Mouse (Mus musculus): ENCODE data around the gene Dmrta1.
"Not testable (repeated sequence)": the region's sequence is repeated elsewhere in the genome, so short reads cannot be mapped to it uniquely, and the experiment has no call there.

Dmrta1 gene

GRCm38 (mm10) chr4:89679195-89679594, at the start of gene Dmrta1:
Gene Dmrta1 (plus strand): TSS chr4:89679436.
- no peak for DNase-seq (ENCODE audit: low read depth, low spot score)

- no peak for DNase-seq (ENCODE audit: low read depth, low spot score)
Observed at GRCm38 (mm10) chr4:89630374-89631079, 48.7 kb upstream of the Dmrta1 start.

GRCm38 (mm10) chr4:89631560-89631959, 47.7 kb upstream of the Dmrta1 start:
- DNase-seq (ENCODE audit: low read depth, low spot score): no peak

- no peak for DNase-seq (ENCODE audit: low read depth, low spot score)
Observed at GRCm38 (mm10) chr4:89638651-89639050, 40.6 kb upstream of the Dmrta1 start.

- DNase-seq (ENCODE audit: low read depth, low spot score): no peak
Observed at GRCm38 (mm10) chr4:89644235-89645115, 34.8 kb upstream of the Dmrta1 start.

GRCm38 (mm10) chr4:89650352-89651311, 28.6 kb upstream of the Dmrta1 start:
- no peak for DNase-seq (ENCODE audit: low read depth, low spot score)

- no peak for DNase-seq (ENCODE audit: low read depth, low spot score)
Observed at GRCm38 (mm10) chr4:89651312-89651686, 27.9 kb upstream of the Dmrta1 start.

- no peak for DNase-seq (ENCODE audit: low read depth, low spot score)
Observed at GRCm38 (mm10) chr4:89651779-89652178, 27.5 kb upstream of the Dmrta1 start.

GRCm38 (mm10) chr4:89663406-89663805, 15.8 kb upstream of the Dmrta1 start:
- DNase-seq (ENCODE audit: low read depth, low spot score): no peak

GRCm38 (mm10) chr4:89674711-89675110, 4.5 kb upstream of the Dmrta1 start:
- no peak for DNase-seq (ENCODE audit: low read depth, low spot score)

GRCm38 (mm10) chr4:89677903-89678302, 1.3 kb upstream of the Dmrta1 start:
- no peak for DNase-seq (ENCODE audit: low read depth, low spot score)

- no peak for DNase-seq (ENCODE audit: low read depth, low spot score)
Observed at GRCm38 (mm10) chr4:89678713-89679112, 523 bp upstream of the Dmrta1 start.

- DNase-seq (ENCODE audit: low read depth, low spot score): no peak
Observed at GRCm38 (mm10) chr4:89687961-89688803, 8.9 kb downstream of the Dmrta1 start.

- no peak for DNase-seq (ENCODE audit: low read depth, low spot score)
Observed at GRCm38 (mm10) chr4:89688804-89689497, 9.7 kb downstream of the Dmrta1 start.

GRCm38 (mm10) chr4:89691936-89692335, 12.7 kb downstream of the Dmrta1 start:
- DNase-seq (ENCODE audit: low read depth, low spot score): no peak

GRCm38 (mm10) chr4:89692780-89693179, 13.5 kb downstream of the Dmrta1 start:
- no peak for DNase-seq (ENCODE audit: low read depth, low spot score)

- DNase-seq (ENCODE audit: low read depth, low spot score): no peak
Observed at GRCm38 (mm10) chr4:89695589-89695988, 16.4 kb downstream of the Dmrta1 start.

GRCm38 (mm10) chr4:89697951-89698350, 18.7 kb downstream of the Dmrta1 start:
- DNase-seq (ENCODE audit: low read depth, low spot score): no peak

- not testable (repeated sequence) for DNase-seq (ENCODE audit: low read depth, low spot score)
Observed at GRCm38 (mm10) chr4:89723526-89724190, 44.4 kb downstream of the Dmrta1 start.

Data from WW6 (cell line).